9 mouse cellular contexts compared by ENCODE assay signal in genomic region chr1:136230201-136230600, GRCm38 (mm10). TPM values are rescaled to one million over a fixed set of nuclear protein-coding genes. Genes with fewer than 3 reads are reported as not detected.
DNase-seq lines count a peak whose midpoint lies in the region; ATAC-seq lines count a peak whose summit lies in the region.
"Had no signal": no experiment of that assay in that cellular context is flagged by ENCODE, and none has a peak within 500 bp of the region (broad histone marks: within the 10 kb centered on the region; RNA-seq: fewer than 3 reads in every experiment).

No protein-coding gene starts in this region.

- peak overlapping the region; percentile 72 for H3K4me2 ChIP-seq in embryonic facial prominence, embryonic 14.5 days (ENCODE audit: low read depth, low read length)
- peak overlapping the region; percentile 91 for H3K4me2 ChIP-seq in kidney, embryonic 15.5 days

- no peaks in the 10 kb centered on the region for H3K27me3 ChIP-seq in embryonic facial prominence, embryonic 14.5 days (replicated peaks; ENCODE audit: control insufficient read depth, insufficient read depth, low read length)
- H3K27me3 ChIP-seq in kidney, embryonic 15.5 days: peaks cover 7% of the 10 kb centered on the region; the same call in 1 of the 2 replicates

- peak overlapping the region; percentile 28 for H3K27ac ChIP-seq in embryonic facial prominence, embryonic 14.5 days (replicated peaks; ENCODE audit: low read depth, low read length)
- H3K27ac ChIP-seq in kidney, embryonic 15.5 days: peak overlapping the region; percentile 68

- peaks cover 12% of the 10 kb centered on the region for H3K36me3 ChIP-seq in embryonic facial prominence, embryonic 14.5 days (ENCODE audit: control insufficient read depth, insufficient read depth, low read length)
- H3K36me3 ChIP-seq in kidney, embryonic 15.5 days: peaks cover 14% of the 10 kb centered on the region

- peak; percentile 37 for DNase-seq in ES-CJ7 (ENCODE audit: low read depth, low spot score)
- peak; percentile 82 for DNase-seq in embryonic facial prominence, embryonic 14.5 days (ENCODE audit: low spot score)
- peak; percentile 53 to 75 for DNase-seq in lung, postnatal 4 days
- no peak for DNase-seq in layer of hippocampus, postnatal 25 days (ENCODE audit: extremely low spot score in 1 of 2, low spot score in 1 of 2)
- DNase-seq in frontal cortex, postnatal 14 days (ENCODE audit: low spot score in 2 of 2): no peak
- no peak for DNase-seq in cerebellum, adult 8-10 months
- DNase-seq: liver had no signal

- ATAC-seq in embryonic facial prominence, embryonic 14.5 days (ENCODE audit: low read depth): peak; percentile 47; the same call in 1 of the 2 replicates
- ATAC-seq in kidney, embryonic 15.5 days (replicated peaks; ENCODE audit: low FRiP score): no peak
- no peak for ATAC-seq in monocyte, adult 5-6 weeks (replicated peaks; ENCODE audit: insufficient number of reproducible peaks, low FRiP score, low TSS enrichment, poor library complexity, severe bottlenecking)

- 27% methylated on average over 11 of the region's 11 CpGs for WGBS in embryonic facial prominence, embryonic 14.5 days
- 34% methylated on average over 11 of the region's 11 CpGs for WGBS in kidney, embryonic 15.5 days

- peaks cover 56% of the 10 kb centered on the region for H3K4me1 ChIP-seq in embryonic facial prominence, embryonic 14.5 days (ENCODE audit: control insufficient read depth, insufficient read depth, low read length)
- peaks cover 71% of the 10 kb centered on the region for H3K4me1 ChIP-seq in kidney, embryonic 15.5 days

- H3K9me3 ChIP-seq in embryonic facial prominence, embryonic 14.5 days (ENCODE audit: control insufficient read depth, low read length): no peaks in the 10 kb centered on the region
- no peaks in the 10 kb centered on the region for H3K9me3 ChIP-seq in kidney, embryonic 15.5 days (replicated peaks)

- H3K4me3 ChIP-seq in embryonic facial prominence, embryonic 14.5 days (ENCODE audit: low read depth, low read length): peak overlapping the region; percentile 20; the same call in 1 of the 2 replicates
- peak overlapping the region; percentile 54 for H3K4me3 ChIP-seq in kidney, embryonic 15.5 days (replicated peaks)

- H3K9ac ChIP-seq in embryonic facial prominence, embryonic 14.5 days (ENCODE audit: low read depth, low read length): peak overlapping the region; percentile 32
- 0 out of 2 replicates have a peak overlapping the region, but pooled peaks have one; percentile 19 for H3K9ac ChIP-seq in kidney, embryonic 15.5 days

RNA-seq across cellular contexts. Expression of gene Inava, which starts 3.9 kb away (rescaled TPM):
- polyA plus RNA-seq in embryonic facial prominence, embryonic 14.5 days (2014; fragmentation: Nextera tagmentation; extraction: Ambion mirVana): 8.0 and 10.8 TPM in 2 replicates
- 16.0 and 17.1 TPM in 2 replicates for polyA plus RNA-seq in kidney, embryonic 15.5 days (2015; fragmentation: Nextera tagmentation; extraction: Ambion mirVana)
- total RNA-seq in layer of hippocampus, postnatal 25 days (2021): 1 to 10 TPM; 4.5 to 5.8 TPM
- not detected in 3 replicates for total RNA-seq in monocyte, adult 5-6 weeks (2017)

RNA-seq across cellular contexts. Expression of gene Mroh3, which starts 17.6 kb away (rescaled TPM):
- polyA plus RNA-seq in embryonic facial prominence, embryonic 14.5 days (2014; fragmentation: Nextera tagmentation; extraction: Ambion mirVana): not detected in 2 replicates
- polyA plus RNA-seq in kidney, embryonic 15.5 days (2015; fragmentation: Nextera tagmentation; extraction: Ambion mirVana): 0.30 and 0.48 TPM in 2 replicates
- 1 to 10 TPM in 1 of 2 experiments, under 1 TPM in 1; 0.86 to 2.0 TPM for total RNA-seq in layer of hippocampus, postnatal 25 days (2021)
- 0.32 TPM in 1 of 3 replicates, not detected in the others for total RNA-seq in monocyte, adult 5-6 weeks (2017)

RNA-seq across cellular contexts. Expression of gene Gpr25, which starts 30.5 kb away (rescaled TPM):
- not detected in 2 replicates for polyA plus RNA-seq in embryonic facial prominence, embryonic 14.5 days (2014; fragmentation: Nextera tagmentation; extraction: Ambion mirVana)
- polyA plus RNA-seq in kidney, embryonic 15.5 days (2015; fragmentation: Nextera tagmentation; extraction: Ambion mirVana): not detected in 2 replicates
- 1 to 10 TPM; 6.6 to 7.5 TPM for total RNA-seq in layer of hippocampus, postnatal 25 days (2021)
- total RNA-seq in monocyte, adult 5-6 weeks (2017): not detected in 3 replicates

Comparison
In these comparisons a context has a peak if more than half of its experiments do, and no peak if none do; other contexts are left out.
1. DNase-seq: peak in ES-CJ7 (single experiment), embryonic facial prominence, embryonic 14.5 days (single experiment) and lung, postnatal 4 days (2 of 2); none in layer of hippocampus, postnatal 25 days (0 of 2), frontal cortex, postnatal 14 days (0 of 2) and cerebellum, adult 8-10 months (single experiment).